Mouse (Mus musculus): ENCODE measurements around the gene Ednrb. TPM values are rescaled to one million over a fixed set of nuclear protein-coding genes. Genes with fewer than 3 reads are reported as not detected.

Ednrb gene
- 100 to 1,000 TPM; 103 to 113 TPM for total RNA-seq (2021)

DNA sequence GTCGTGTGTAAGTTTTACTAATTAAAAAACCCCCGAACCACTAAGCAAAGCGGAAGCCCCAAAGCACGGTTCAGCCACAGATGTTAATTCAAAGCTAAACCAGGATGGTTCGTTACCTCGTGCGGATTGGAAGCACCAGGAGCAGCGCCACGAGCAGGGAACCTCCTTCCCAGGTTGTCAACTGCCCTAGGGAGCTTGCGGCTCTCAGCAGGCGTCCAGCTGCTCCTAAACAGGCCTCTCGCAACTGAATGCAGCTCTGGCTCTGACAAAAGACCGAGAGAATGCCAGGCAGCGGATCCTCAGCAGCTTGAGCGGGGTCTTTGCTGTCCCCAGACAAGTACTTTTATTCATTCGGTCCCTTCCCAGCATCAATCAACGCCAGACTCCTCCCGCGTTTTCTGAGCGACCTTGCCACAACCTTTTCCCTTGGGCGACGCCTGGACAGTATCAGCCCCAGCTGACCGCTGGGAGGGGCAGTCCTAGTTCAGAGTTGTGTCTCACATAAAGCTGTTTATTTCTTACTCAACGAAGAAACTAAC is at the start of gene Ednrb:
Ednrb (minus strand) TSS at position 392 of the 539 bp plus-strand sequence.
- intact Hi-C loops (cut with DNase I), result loop anchor here (5.0 kb wide), 2 partner anchors 122 to 183 kb away; no protein-coding TSS in a partner anchor
- DNase-seq (ENCODE audit: extremely low spot score in 1 of 2, low spot score in 2 of 2), result peak; percentile 13 to 33

- DNase-seq (ENCODE audit: extremely low spot score in 1 of 2, low spot score in 2 of 2), result no peak
- intact Hi-C loops (cut with DNase I), result no loop called here
Measured at GRCm38 (mm10) chr14:103892411-103892938, 48.3 kb upstream of the Ednrb start.

DNA sequence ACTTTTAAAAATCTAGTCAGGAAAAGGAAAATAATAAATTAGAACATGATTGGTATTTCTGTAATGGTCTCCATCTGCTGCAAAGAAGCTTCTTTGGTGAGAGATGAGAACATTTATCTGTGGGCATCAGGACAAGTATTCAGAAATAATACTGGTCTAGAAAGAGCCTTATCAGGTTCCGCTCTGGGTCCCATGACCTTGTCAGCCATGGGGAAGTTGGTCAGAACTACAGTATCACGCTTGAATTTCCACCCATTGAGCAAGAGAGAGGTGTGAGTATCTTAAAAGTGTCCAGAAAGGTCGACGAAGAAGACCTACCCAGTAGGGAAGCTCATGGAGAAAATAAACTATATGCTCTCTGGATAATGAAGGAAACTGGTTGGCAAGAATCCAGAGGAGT is 46.6 kb upstream of the Ednrb start:
- intact Hi-C loops (cut with DNase I), result no loop called here
- no peak for DNase-seq (ENCODE audit: extremely low spot score in 1 of 2, low spot score in 2 of 2)

DNA sequence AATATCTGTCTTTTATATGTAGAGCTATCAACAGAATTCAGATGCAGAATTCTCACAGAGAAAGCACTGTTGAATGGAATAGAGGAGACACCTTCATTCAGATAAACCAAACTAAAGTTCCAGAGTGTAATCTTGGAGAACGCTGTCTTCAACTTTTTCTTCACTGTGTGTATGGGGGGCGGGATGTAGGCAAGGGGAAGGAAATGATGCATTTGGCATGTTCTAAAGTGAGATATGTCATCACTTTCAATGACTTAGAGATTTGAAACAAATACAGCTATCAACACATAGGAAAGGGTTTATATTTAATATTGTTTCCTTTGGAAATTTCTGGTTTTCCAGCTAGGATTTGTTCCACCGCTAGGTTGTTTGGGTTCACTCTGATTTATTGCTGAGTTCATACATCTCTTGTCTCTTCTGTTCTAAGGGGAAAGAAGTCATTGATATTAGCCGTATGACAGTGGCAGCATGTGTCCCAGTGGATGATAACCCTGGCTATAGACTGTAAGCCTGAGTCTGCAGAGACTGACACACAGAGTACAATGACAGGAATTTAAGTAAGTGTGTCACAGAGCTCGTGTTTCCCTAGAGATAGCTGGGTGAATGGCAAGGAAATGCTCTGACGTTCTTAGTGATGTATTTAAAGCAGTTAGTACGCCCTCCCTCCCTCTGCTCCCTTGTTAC is 40.8 kb upstream of the Ednrb start:
- intact Hi-C loops (cut with DNase I), result no loop called here
- no peak for DNase-seq (ENCODE audit: extremely low spot score in 1 of 2, low spot score in 2 of 2)

DNA sequence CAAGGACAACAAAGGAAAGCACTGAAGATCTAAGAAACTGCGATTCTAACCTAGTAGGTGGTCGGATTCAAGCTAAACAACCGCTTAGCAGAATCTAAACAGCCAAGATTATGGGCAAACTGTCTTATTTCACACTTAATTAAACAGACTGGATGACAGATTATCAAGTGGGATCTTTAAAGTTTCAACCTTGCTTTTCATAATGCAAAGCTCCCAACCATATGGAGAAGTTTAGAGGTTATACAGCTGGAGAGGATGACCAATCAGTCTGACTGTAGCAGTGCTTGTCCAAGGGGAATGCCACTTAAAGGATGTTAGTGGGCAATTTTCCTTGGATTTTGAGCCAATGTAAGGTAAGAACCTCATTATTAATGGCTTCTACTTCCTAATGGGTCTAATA is 38.7 kb upstream of the Ednrb start:
- DNase-seq (ENCODE audit: extremely low spot score in 1 of 2, low spot score in 2 of 2), result no peak
- intact Hi-C loops (cut with DNase I), result no loop called here

GRCm38 (mm10) chr14:103877117-103877516 is 32.9 kb upstream of the Ednrb start:
- no peak for DNase-seq (ENCODE audit: extremely low spot score in 1 of 2, low spot score in 2 of 2)
- intact Hi-C loops (cut with DNase I), result no loop called here

- intact Hi-C loops (cut with DNase I), result no loop called here
- no peak for DNase-seq (ENCODE audit: extremely low spot score in 1 of 2, low spot score in 2 of 2)
Measured at GRCm38 (mm10) chr14:103876598-103876997, 32.4 kb upstream of the Ednrb start.

DNA sequence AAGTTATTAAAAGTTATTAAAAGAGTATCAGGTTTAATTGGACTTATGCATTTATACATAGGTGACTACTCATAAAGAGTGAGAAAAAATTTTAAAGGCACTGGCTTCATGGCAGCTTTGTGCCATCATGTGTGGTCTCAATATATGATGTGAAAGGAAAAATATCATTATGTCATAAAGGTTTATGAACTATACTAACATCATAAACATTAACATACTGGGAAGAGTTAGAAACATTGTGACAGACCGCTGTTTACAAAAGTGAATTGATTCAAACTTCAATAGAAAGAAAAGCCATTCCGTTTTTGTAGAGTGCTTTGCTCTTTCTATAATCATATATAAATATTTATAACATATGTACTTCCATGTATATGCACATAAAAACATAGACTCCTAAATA is 22.4 kb upstream of the Ednrb start:
- no peak for DNase-seq (ENCODE audit: extremely low spot score in 1 of 2, low spot score in 2 of 2)
- intact Hi-C loops (cut with DNase I), result no loop called here

- no peak for DNase-seq (ENCODE audit: extremely low spot score in 1 of 2, low spot score in 2 of 2)
- intact Hi-C loops (cut with DNase I), result no loop called here
Measured at GRCm38 (mm10) chr14:103865226-103865625, 21.0 kb upstream of the Ednrb start.

GRCm38 (mm10) chr14:103850071-103850845 is 6.1 kb upstream of the Ednrb start:
- no peak for DNase-seq (ENCODE audit: extremely low spot score in 1 of 2, low spot score in 2 of 2)
- intact Hi-C loops (cut with DNase I), result no loop called here

- no peak for DNase-seq (ENCODE audit: extremely low spot score in 1 of 2, low spot score in 2 of 2)
- intact Hi-C loops (cut with DNase I), result no loop called here
Measured at GRCm38 (mm10) chr14:103845716-103846115, 1.5 kb upstream of the Ednrb start.

- intact Hi-C loops (cut with DNase I), result loop anchor here (5.0 kb wide), 2 partner anchors 123 to 182 kb away; no protein-coding TSS in a partner anchor
- no peak for DNase-seq (ENCODE audit: extremely low spot score in 1 of 2, low spot score in 2 of 2)
Measured at GRCm38 (mm10) chr14:103844944-103845343, 742 bp upstream of the Ednrb start.

DNA sequence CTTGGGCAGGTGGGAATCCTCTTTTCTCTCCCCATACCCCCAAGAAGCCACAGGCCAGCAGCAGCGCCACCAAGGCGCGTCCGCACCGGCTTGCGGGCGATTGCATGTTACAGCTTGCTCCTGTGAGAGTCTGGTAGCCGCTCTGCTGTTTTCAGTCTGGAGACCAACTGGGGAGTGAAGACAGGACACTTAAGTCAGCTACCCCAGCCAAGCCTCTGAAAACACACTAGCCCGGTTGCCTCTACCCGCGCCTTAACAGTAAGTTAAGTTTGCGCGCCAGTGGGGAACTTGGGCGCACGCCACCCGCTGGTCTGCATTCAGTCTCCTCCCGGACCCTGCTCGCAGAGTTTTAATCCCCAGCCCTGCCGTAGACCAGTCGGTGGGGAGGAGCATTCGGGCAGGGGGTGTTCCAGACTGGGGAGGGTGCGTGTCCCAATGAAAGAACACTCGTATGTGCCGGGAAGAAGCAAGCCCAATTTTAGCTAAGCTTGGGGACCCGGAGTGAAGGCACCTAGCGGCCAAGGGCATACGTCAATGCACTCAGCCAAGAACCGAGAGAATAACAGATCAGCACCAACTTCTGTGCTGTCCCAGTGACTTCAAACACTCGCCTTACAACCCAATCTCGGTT is 716 bp downstream of the Ednrb start:
- peak; percentile 32 to 61 for DNase-seq (ENCODE audit: extremely low spot score in 1 of 2, low spot score in 2 of 2)
- intact Hi-C loops (cut with DNase I), result loop anchor here (5.0 kb wide), 2 partner anchors 121 to 184 kb away; no protein-coding TSS in a partner anchor

- no peak for DNase-seq (ENCODE audit: extremely low spot score in 1 of 2, low spot score in 2 of 2)
- intact Hi-C loops (cut with DNase I), result loop anchor here (5.0 kb wide), 2 partner anchors 121 to 184 kb away; no protein-coding TSS in a partner anchor
Measured at GRCm38 (mm10) chr14:103842896-103843295, 1.3 kb downstream of the Ednrb start.

DNA sequence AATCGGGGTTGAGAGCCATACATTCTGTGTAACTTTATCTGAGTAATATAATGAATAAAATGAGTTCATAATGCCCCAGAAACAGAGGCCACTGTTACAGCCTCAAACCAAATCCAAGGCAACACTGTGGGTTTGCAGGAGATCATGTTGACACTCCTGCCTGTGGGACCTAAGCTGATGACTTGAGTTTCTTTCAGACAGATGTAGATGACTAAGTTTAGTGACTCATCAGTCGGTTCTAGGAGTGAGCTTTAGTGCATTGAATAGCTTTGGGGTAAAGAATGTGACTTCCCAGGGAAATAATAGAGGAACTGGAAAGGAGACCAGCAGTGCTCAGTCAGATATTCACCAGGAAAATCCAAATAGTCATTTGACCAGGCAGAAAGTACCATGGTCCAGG is 3.8 kb downstream of the Ednrb start:
- no peak for DNase-seq (ENCODE audit: extremely low spot score in 1 of 2, low spot score in 2 of 2)
- intact Hi-C loops (cut with DNase I), result loop anchor here (5.0 kb wide), 2 partner anchors 118 to 187 kb away; no protein-coding TSS in a partner anchor

- intact Hi-C loops (cut with DNase I), result no loop called here
- no peak for DNase-seq (ENCODE audit: extremely low spot score in 1 of 2, low spot score in 2 of 2)
Measured at GRCm38 (mm10) chr14:103838887-103839286, 5.3 kb downstream of the Ednrb start.

- DNase-seq (ENCODE audit: extremely low spot score in 1 of 2, low spot score in 2 of 2), result no peak
- intact Hi-C loops (cut with DNase I), result no loop called here
Measured at GRCm38 (mm10) chr14:103834589-103834988, 9.6 kb downstream of the Ednrb start.

DNA sequence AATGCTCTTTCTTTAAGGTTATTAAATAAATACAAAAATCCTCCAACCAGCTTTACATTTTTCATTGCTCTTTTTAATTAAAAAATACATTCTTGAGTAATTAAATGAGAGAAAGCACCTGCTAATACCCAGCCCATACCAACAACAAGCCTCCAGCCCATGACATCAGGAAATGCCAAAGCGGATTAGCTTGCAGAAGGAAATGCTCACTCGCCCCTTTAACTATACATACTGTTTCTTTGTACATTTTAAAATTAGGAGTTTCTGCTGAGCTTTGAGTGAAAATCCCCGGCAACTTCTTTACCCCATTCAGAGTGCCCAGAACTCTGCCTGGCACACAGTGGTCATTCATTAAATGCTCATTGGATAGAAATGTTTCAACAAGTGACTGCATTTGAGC is 10.1 kb downstream of the Ednrb start:
- intact Hi-C loops (cut with DNase I), result no loop called here
- no peak for DNase-seq (ENCODE audit: extremely low spot score in 1 of 2, low spot score in 2 of 2)

DNA sequence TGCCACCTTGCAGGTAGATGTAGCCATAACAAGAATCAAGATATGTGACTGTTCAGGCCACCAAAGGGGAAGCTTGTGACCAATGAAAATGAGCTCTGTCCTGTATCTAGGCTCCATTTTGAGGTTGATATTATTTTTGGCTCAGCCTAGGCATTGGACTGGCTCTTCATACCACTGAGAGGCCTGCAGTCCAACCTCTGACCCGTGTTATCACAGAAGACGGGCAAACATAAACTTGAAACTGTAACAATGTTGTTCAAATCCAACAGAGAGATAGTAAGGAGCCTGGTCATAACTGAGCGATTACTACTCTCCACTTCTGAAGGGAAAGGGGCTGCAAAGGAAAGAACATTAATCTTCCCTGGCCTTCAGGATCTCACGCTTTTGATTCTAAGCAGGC is 11.7 kb downstream of the Ednrb start:
- no peak for DNase-seq (ENCODE audit: extremely low spot score in 1 of 2, low spot score in 2 of 2)
- intact Hi-C loops (cut with DNase I), result no loop called here
